9 mouse cellular contexts compared by ENCODE assay signal in genomic region chr13:46633320-46634132, GRCm38 (mm10). TPM values are rescaled to one million over a fixed set of nuclear protein-coding genes. Genes with fewer than 3 reads are reported as not detected.
DNase-seq lines count a peak whose midpoint lies in the region; ATAC-seq and TF ChIP-seq lines count a peak whose summit lies in the region.
"Had no signal": no experiment of that assay in that cellular context is flagged by ENCODE, and none has a peak within 500 bp of the region (broad histone marks: within the 10 kb centered on the region; RNA-seq: fewer than 3 reads in every experiment).

No protein-coding gene starts in this region.

- no peaks in the 10 kb centered on the region for H3K27me3 ChIP-seq in kidney, embryonic 15.5 days

- 0 out of 2 replicates have a peak, but pooled peaks cover 10% of the 10 kb centered on the region for H3K4me1 ChIP-seq in kidney, embryonic 15.5 days

- DNase-seq in kidney, postnatal 14 days, result no peak
- peak; percentile 50 to 71 for DNase-seq in frontal cortex, adult 2 months (ENCODE audit: extremely low spot score in 1 of 2, low spot score in 1 of 2)
- peak; percentile 56 to 58 for DNase-seq in left cerebral cortex, postnatal 36 days (ENCODE audit: low spot score in 2 of 2)
- DNase-seq in right cerebral cortex, adult 18-20 months, result peak; percentile 57
- no peak for DNase-seq in spleen, adult 18-20 months
- no peak for DNase-seq in gastrocnemius, adult 2 months

- no peak overlapping the region for H3K27ac ChIP-seq in kidney, embryonic 15.5 days
- H3K27ac ChIP-seq in gastrocnemius, adult 2 months, result no peak overlapping the region
- H3K27ac ChIP-seq: liver, embryonic 14.5 days had no signal

- no peak for TF ChIP-seq CTCF in gastrocnemius, adult 2 months (IDR thresholded peaks at IDR 0.05)

- H3K4me3 ChIP-seq in kidney, embryonic 15.5 days (replicated peaks), result no peak overlapping the region
- no peak overlapping the region for H3K4me3 ChIP-seq in gastrocnemius, adult 2 months

- no peak for ATAC-seq in kidney, embryonic 15.5 days (replicated peaks; ENCODE audit: low FRiP score)
- ATAC-seq in megakaryocyte, adult 5-6 weeks (ENCODE audit: poor library complexity, severe bottlenecking), result no peak

- H3K36me3 ChIP-seq in kidney, embryonic 15.5 days, result no peaks in the 10 kb centered on the region; the same call in 1 of the 2 replicates

- H3K9ac ChIP-seq in kidney, embryonic 15.5 days, result no peak overlapping the region
- H3K9ac ChIP-seq: liver, embryonic 14.5 days had no signal

- intact Hi-C loops in left cerebral cortex, postnatal 36 days (cut with DNase I), result loop anchor here (5.0 to 10.0 kb wide), 3 partner anchors 46 to 219 kb away; partner anchors contain the start of genes Cap2 and Rbm24
- intact Hi-C loops in gastrocnemius, adult 2 months (cut with DNase I), result no loop called here

- peak overlapping the region; percentile 39 for H3K4me2 ChIP-seq in kidney, embryonic 15.5 days

- WGBS in kidney, embryonic 15.5 days, result 37% methylated on average over 18 of the region's 18 CpGs

- H3K9me3 ChIP-seq in kidney, embryonic 15.5 days (replicated peaks), result no peaks in the 10 kb centered on the region

RNA-seq across cellular contexts. Expression of gene Fam8a1, which starts 35.8 kb away (rescaled TPM):
- polyA plus RNA-seq in kidney, embryonic 15.5 days (2015; fragmentation: Nextera tagmentation; extraction: Ambion mirVana), result 10.6 and 12.2 TPM in 2 replicates
- polyA plus RNA-seq in frontal cortex, adult 2 months (2012; rRNA removed), result 45.1 and 45.5 TPM in 2 replicates
- total RNA-seq in left cerebral cortex, postnatal 36 days (2021), result 10 to 100 TPM; 78.1 to 82.7 TPM
- 13.9 and 23.6 TPM in 2 replicates for total RNA-seq in megakaryocyte, adult 5-6 weeks (2015)
- total RNA-seq in megakaryocyte, adult 5-6 weeks (2017), result 9.8 and 14.8 TPM in 2 replicates
- total RNA-seq in gastrocnemius, adult 2 months (2021), result 10 to 100 TPM; 29.7 to 34.3 TPM

Comparison
In these comparisons a context has a peak if more than half of its experiments do, and no peak if none do; other contexts are left out.
1. DNase-seq: peak in frontal cortex, adult 2 months (2 of 2), left cerebral cortex, postnatal 36 days (2 of 2) and right cerebral cortex, adult 18-20 months (single experiment); none in kidney, postnatal 14 days (single experiment), spleen, adult 18-20 months (0 of 2) and gastrocnemius, adult 2 months (single experiment).